Mouse (Mus musculus): ENCODE measurements around the gene Smarcc2. TPM values are rescaled to one million over a fixed set of nuclear protein-coding genes. Genes with fewer than 3 reads are reported as not detected.

The Smarcc2 gene
- polyA plus RNA-seq, 1 experiment from 2014 or later: 28.9 TPM

- DNase-seq (ENCODE audit: low spot score): no peak
- H3K9ac ChIP-seq (replicated peaks; ENCODE audit: low read depth): peak overlapping the region; percentile 93
- TF ChIP-seq EP300 (IDR thresholded peaks at IDR 0.05) (no peak), CTCF (IDR thresholded peaks at IDR 0.05) (no peak)
- WGBS: 0% methylated on average over 12 of the region's 12 CpGs
- H3K4me2 ChIP-seq (replicated peaks; ENCODE audit: low read depth, low read length): peak overlapping the region; percentile 78
- H3K36me3 ChIP-seq (ENCODE audit: insufficient read depth, low read length): peaks cover 17% of the 10 kb centered on the region
- no peaks in the 10 kb centered on the region for H3K27me3 ChIP-seq (replicated peaks; ENCODE audit: insufficient read depth, low read length)
- H3K9me3 ChIP-seq (ENCODE audit: low read length): no peaks in the 10 kb centered on the region
- H3K27ac ChIP-seq (ENCODE audit: low read length): peak overlapping the region; percentile 95
- H3K4me3 ChIP-seq (ENCODE audit: low read depth, low read length): peak overlapping the region; percentile 78
- peak; percentile 13 for ATAC-seq
- peaks cover 4% of the 10 kb centered on the region; the same call in 1 of the 2 replicates for H3K4me1 ChIP-seq (ENCODE audit: insufficient read depth, low read depth, low read length)
Observed at GRCm38 (mm10) chr10:128493319-128493694, 34.3 kb downstream of the Smarcc2 start.

- peak; percentile 90 for ATAC-seq
- under 1% methylated on average over 43 of the region's 45 CpGs for WGBS
- Histone ChIP-seq H3K27ac (ENCODE audit: low read length) (peak within 1 kb of the TSS; percentile 95), H3K4me2 (replicated peaks; ENCODE audit: low read depth, low read length) (peak within 1 kb of the TSS; percentile 78), H3K9me3 (ENCODE audit: low read length) (no peaks in the 10 kb centered on the region), H3K27me3 (replicated peaks; ENCODE audit: insufficient read depth, low read length) (no peaks in the 10 kb centered on the region), H3K4me1 (ENCODE audit: insufficient read depth, low read depth, low read length) (peaks cover 5% of the 10 kb centered on the region; the same call in 1 of the 2 replicates), H3K4me3 (ENCODE audit: low read depth, low read length) (peak within 1 kb of the TSS; percentile 78), H3K36me3 (ENCODE audit: insufficient read depth, low read length) (peaks cover 10% of the 10 kb centered on the region), H3K9ac (replicated peaks; ENCODE audit: low read depth) (peak within 1 kb of the TSS; percentile 93)
- peak; percentile 99 for DNase-seq (ENCODE audit: low spot score)
- TF ChIP-seq EP300 (IDR thresholded peaks at IDR 0.05) (peak; percentile 80; the same call in 1 of the 2 replicates), CTCF (IDR thresholded peaks at IDR 0.05) (peak; percentile 79)
Observed at GRCm38 (mm10) chr10:128493695-128494666, 34.9 kb downstream of the Smarcc2 start, which contains the start of gene Myl6. TSS of gene Myl6 (minus strand) at chr10:128494145.

- Histone ChIP-seq H3K27ac (ENCODE audit: low read length) (peak overlapping the region; percentile 95), H3K36me3 (ENCODE audit: insufficient read depth, low read length) (peaks cover 5% of the 10 kb centered on the region), H3K9ac (replicated peaks; ENCODE audit: low read depth) (peak overlapping the region; percentile 59), H3K4me3 (ENCODE audit: low read depth, low read length) (peak overlapping the region; percentile 78), H3K9me3 (ENCODE audit: low read length) (no peaks in the 10 kb centered on the region), H3K4me1 (ENCODE audit: insufficient read depth, low read depth, low read length) (peaks cover 5% of the 10 kb centered on the region; the same call in 1 of the 2 replicates), H3K27me3 (replicated peaks; ENCODE audit: insufficient read depth, low read length) (no peaks in the 10 kb centered on the region), H3K4me2 (replicated peaks; ENCODE audit: low read depth, low read length) (peak overlapping the region; percentile 78)
- TF ChIP-seq EP300 (IDR thresholded peaks at IDR 0.05): no peak
- TF ChIP-seq CTCF (IDR thresholded peaks at IDR 0.05): no peak; the same call in 1 of the 2 replicates
- no peak for ATAC-seq
- peak; percentile 25 for DNase-seq (ENCODE audit: low spot score)
- WGBS: 44% methylated on average over 11 of the region's 11 CpGs
Observed at GRCm38 (mm10) chr10:128494667-128495245, 35.7 kb downstream of the Smarcc2 start.

- no peak for TF ChIP-seq EP300 (IDR thresholded peaks at IDR 0.05)
- TF ChIP-seq CTCF (IDR thresholded peaks at IDR 0.05): 0 out of 2 replicates have a peak, but pooled peaks have one; percentile 23
- WGBS: 70% methylated on average over 2 of the region's 2 CpGs
- H3K9me3 ChIP-seq (ENCODE audit: low read length): no peaks in the 10 kb centered on the region
- H3K36me3 ChIP-seq (ENCODE audit: insufficient read depth, low read length): no peaks in the 10 kb centered on the region; the same call in 1 of the 2 replicates
- H3K27me3 ChIP-seq (replicated peaks; ENCODE audit: insufficient read depth, low read length): no peaks in the 10 kb centered on the region
- peaks cover 5% of the 10 kb centered on the region; the same call in 1 of the 2 replicates for H3K4me1 ChIP-seq (ENCODE audit: insufficient read depth, low read depth, low read length)
- H3K27ac ChIP-seq (ENCODE audit: low read length): no peak overlapping the region
- no peak overlapping the region for H3K9ac ChIP-seq (replicated peaks; ENCODE audit: low read depth)
- no peak overlapping the region for H3K4me3 ChIP-seq (ENCODE audit: low read depth, low read length)
- H3K4me2 ChIP-seq (replicated peaks; ENCODE audit: low read depth, low read length): peak overlapping the region; percentile 78
- DNase-seq (ENCODE audit: low spot score) (no peak), ATAC-seq (no peak)
Observed at GRCm38 (mm10) chr10:128495270-128495669, 36.2 kb downstream of the Smarcc2 start.

GRCm38 (mm10) chr10:128495903-128496302, 36.9 kb downstream of the Smarcc2 start:
- no peaks in the 10 kb centered on the region for H3K36me3 ChIP-seq (ENCODE audit: insufficient read depth, low read length)
- H3K9me3 ChIP-seq (ENCODE audit: low read length): no peaks in the 10 kb centered on the region
- ATAC-seq (no peak), DNase-seq (ENCODE audit: low spot score) (no peak)
- TF ChIP-seq CTCF (IDR thresholded peaks at IDR 0.05) (no peak), EP300 (IDR thresholded peaks at IDR 0.05) (no peak)
- H3K27me3 ChIP-seq (replicated peaks; ENCODE audit: insufficient read depth, low read length): no peaks in the 10 kb centered on the region
- H3K4me2 ChIP-seq (replicated peaks; ENCODE audit: low read depth, low read length): no peak overlapping the region
- 81% methylated on average over 4 of the region's 4 CpGs for WGBS
- H3K4me1 ChIP-seq (ENCODE audit: insufficient read depth, low read depth, low read length): peaks cover 5% of the 10 kb centered on the region; the same call in 1 of the 2 replicates
- no peak overlapping the region for H3K9ac ChIP-seq (replicated peaks; ENCODE audit: low read depth)
- H3K4me3 ChIP-seq (ENCODE audit: low read depth, low read length): no peak overlapping the region
- H3K27ac ChIP-seq (ENCODE audit: low read length): no peak overlapping the region

GRCm38 (mm10) chr10:128496509-128497077, 37.5 kb downstream of the Smarcc2 start:
- no peak overlapping the region for H3K4me2 ChIP-seq (replicated peaks; ENCODE audit: low read depth, low read length)
- no peak overlapping the region for H3K9ac ChIP-seq (replicated peaks; ENCODE audit: low read depth)
- WGBS: 44% methylated on average over 6 of the region's 6 CpGs
- no peak overlapping the region for H3K27ac ChIP-seq (ENCODE audit: low read length)
- no peak overlapping the region for H3K4me3 ChIP-seq (ENCODE audit: low read depth, low read length)
- DNase-seq (ENCODE audit: low spot score) (no peak), ATAC-seq (no peak)
- no peaks in the 10 kb centered on the region for H3K36me3 ChIP-seq (ENCODE audit: insufficient read depth, low read length)
- H3K9me3 ChIP-seq (ENCODE audit: low read length): no peaks in the 10 kb centered on the region
- H3K27me3 ChIP-seq (replicated peaks; ENCODE audit: insufficient read depth, low read length): no peaks in the 10 kb centered on the region
- TF ChIP-seq EP300 (IDR thresholded peaks at IDR 0.05) (no peak), CTCF (IDR thresholded peaks at IDR 0.05) (no peak)
- H3K4me1 ChIP-seq (ENCODE audit: insufficient read depth, low read depth, low read length): peaks cover 5% of the 10 kb centered on the region; the same call in 1 of the 2 replicates
